Mouse (Mus musculus): ENCODE results near the gene Olfr592. TPM values are rescaled to one million over a fixed set of nuclear protein-coding genes. Genes with fewer than 3 reads are reported as not detected.
"Not testable (repeated sequence)": the region's sequence is repeated elsewhere in the genome, so short reads cannot be mapped to it uniquely, and the experiment has no call there.

Olfr592 gene
- polyA plus RNA-seq (2012; rRNA removed) (not detected in 2 replicates), polyA plus RNA-seq (2014; fragmentation: Nextera tagmentation; extraction: Ambion mirVana) (not detected in 2 replicates)

DNA sequence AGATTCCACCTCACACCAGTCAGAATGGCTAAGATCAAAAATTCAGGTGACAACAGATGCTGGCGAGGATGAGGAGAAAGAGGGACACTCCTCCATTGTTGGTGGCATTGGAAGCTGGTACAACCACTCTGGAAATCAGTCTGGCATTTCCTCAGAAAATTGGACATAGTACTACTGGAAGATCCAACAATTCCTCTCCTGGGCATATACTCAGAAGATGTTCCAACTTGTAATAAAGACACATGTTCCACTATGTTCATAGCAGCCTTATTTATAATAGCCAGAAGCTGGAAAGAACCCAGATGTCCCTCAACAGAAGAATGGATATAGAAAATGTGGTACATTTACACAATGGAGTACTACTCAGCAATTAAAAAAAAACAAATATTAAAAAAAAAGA lies at the start of gene Olfr592:
Olfr592 (plus strand) TSS at position 301 of the 400 bp plus-strand sequence.
- H3K4me3 ChIP-seq (replicated peaks; ENCODE audit: low read length); H3K4me1 ChIP-seq (ENCODE audit: control insufficient read depth, insufficient read depth, low read length); H3K27me3 ChIP-seq (ENCODE audit: control insufficient read depth, insufficient read depth, low read length); ATAC-seq (ENCODE audit: low FRiP score, low read depth); H3K27ac ChIP-seq (replicated peaks; ENCODE audit: low read depth, low read length); DNase-seq (ENCODE audit: low spot score); H3K4me2 ChIP-seq (replicated peaks; ENCODE audit: low read depth, low read length, severe bottlenecking); H3K36me3 ChIP-seq (ENCODE audit: control insufficient read depth, insufficient read depth, low read length); H3K9me3 ChIP-seq (ENCODE audit: control insufficient read depth, low read length); H3K9ac ChIP-seq (ENCODE audit: low read depth, low read length, severe bottlenecking): not testable (repeated sequence)
- WGBS: 91% methylated on average over 1 of the region's 1 CpGs

DNA sequence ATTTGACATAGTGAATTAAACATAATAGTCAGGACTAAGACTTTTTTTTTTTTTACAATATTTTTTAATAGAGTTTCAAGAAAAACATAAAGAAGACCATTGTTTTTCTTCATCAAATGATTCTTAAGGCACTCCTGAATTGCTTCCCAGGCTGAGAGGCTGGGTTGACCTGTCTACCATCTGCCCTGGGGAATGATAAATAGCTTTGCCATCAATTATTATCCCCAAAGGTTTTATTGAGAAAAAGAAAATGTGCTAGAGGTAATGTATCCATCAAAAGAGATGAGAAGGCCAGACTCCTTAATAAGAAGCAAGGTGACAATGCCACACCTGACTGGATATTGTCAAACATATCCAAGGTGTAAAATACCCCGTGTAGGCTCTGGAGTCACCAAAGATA lies 44.0 kb upstream of the Olfr592 start, which contains the start of gene Olfr588-ps1:
Olfr588-ps1 (plus strand) TSS at position 301 of the 400 bp plus-strand sequence.
- Histone ChIP-seq H3K27ac (replicated peaks; ENCODE audit: low read depth, low read length) (no peak within 1 kb of the TSS), H3K9ac (ENCODE audit: low read depth, low read length, severe bottlenecking) (no peak within 1 kb of the TSS), H3K4me1 (ENCODE audit: control insufficient read depth, insufficient read depth, low read length) (no peaks in the 10 kb centered on the region), H3K9me3 (ENCODE audit: control insufficient read depth, low read length) (no peaks in the 10 kb centered on the region), H3K4me2 (replicated peaks; ENCODE audit: low read depth, low read length, severe bottlenecking) (no peak within 1 kb of the TSS), H3K36me3 (ENCODE audit: control insufficient read depth, insufficient read depth, low read length) (no peaks in the 10 kb centered on the region), H3K27me3 (ENCODE audit: control insufficient read depth, insufficient read depth, low read length) (no peaks in the 10 kb centered on the region), H3K4me3 (replicated peaks; ENCODE audit: low read length) (no peak within 1 kb of the TSS)
- DNase-seq (ENCODE audit: low spot score): no peak
- ATAC-seq (ENCODE audit: low FRiP score, low read depth): no peak
- TF ChIP-seq POLR2A (IDR thresholded peaks at IDR 0.05; ENCODE audit: borderline replicate concordance, extremely low read depth, insufficient read depth, insufficient read length): no peak
- WGBS: 79% methylated on average over 1 of the region's 1 CpGs

DNA sequence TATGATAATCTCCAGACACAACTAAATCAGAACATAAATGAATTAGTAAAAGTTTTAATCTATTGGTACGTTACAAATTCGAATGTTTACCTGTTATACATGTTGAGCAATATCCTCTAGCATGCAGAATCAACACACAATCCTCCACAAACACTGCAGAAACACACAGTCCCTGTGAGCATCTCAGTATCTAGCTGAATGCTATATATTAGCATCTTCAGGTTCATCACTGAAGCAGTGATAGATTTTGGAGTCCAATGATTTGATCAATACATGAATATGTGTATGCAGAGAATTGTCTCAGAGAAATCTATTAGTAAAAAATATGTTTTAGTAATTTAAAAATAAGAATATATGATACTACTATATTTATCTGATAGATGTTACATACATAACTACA lies 28.3 kb upstream of the Olfr592 start, which contains the start of gene Olfr589:
Olfr589 (minus strand) TSS at position 101 of the 400 bp plus-strand sequence.
- Histone ChIP-seq H3K9ac (ENCODE audit: low read depth, low read length, severe bottlenecking) (no peak within 1 kb of the TSS), H3K4me3 (replicated peaks; ENCODE audit: low read length) (no peak within 1 kb of the TSS), H3K27ac (replicated peaks; ENCODE audit: low read depth, low read length) (no peak within 1 kb of the TSS), H3K9me3 (ENCODE audit: control insufficient read depth, low read length) (no peaks in the 10 kb centered on the region), H3K36me3 (ENCODE audit: control insufficient read depth, insufficient read depth, low read length) (no peaks in the 10 kb centered on the region), H3K4me1 (ENCODE audit: control insufficient read depth, insufficient read depth, low read length) (no peaks in the 10 kb centered on the region), H3K4me2 (replicated peaks; ENCODE audit: low read depth, low read length, severe bottlenecking) (no peak within 1 kb of the TSS), H3K27me3 (ENCODE audit: control insufficient read depth, insufficient read depth, low read length) (no peaks in the 10 kb centered on the region)
- no peak for DNase-seq (ENCODE audit: low spot score)
- WGBS: 61% methylated on average over 2 of the region's 2 CpGs
- ATAC-seq (ENCODE audit: low FRiP score, low read depth): no peak
- TF ChIP-seq POLR2A (IDR thresholded peaks at IDR 0.05; ENCODE audit: borderline replicate concordance, extremely low read depth, insufficient read depth, insufficient read length): no peak

DNA sequence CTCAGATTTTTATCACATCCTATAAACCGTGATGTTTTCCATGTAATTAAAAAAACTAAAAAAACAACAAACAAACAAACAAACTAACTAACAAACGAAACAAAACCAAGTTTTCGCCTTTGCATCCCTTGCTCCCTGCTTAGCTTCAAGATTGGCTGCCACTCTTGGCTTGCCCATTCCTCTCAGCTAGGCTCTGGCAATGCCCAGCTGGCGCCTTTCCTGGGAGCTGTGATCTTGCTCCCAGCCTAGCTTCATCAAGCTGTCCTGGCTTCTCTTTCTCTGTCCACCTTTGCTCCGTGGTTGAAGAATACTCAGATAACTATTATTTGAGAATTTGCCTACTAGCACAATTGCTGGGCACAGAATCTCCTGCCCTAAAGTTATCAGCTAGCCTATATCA lies 14.9 kb upstream of the Olfr592 start:
- ATAC-seq (ENCODE audit: low FRiP score, low read depth) (no peak), DNase-seq (ENCODE audit: low spot score) (no peak)
- Histone ChIP-seq H3K9me3 (ENCODE audit: control insufficient read depth, low read length) (no peaks in the 10 kb centered on the region), H3K9ac (ENCODE audit: low read depth, low read length, severe bottlenecking) (no peak overlapping the region), H3K4me1 (ENCODE audit: control insufficient read depth, insufficient read depth, low read length) (no peaks in the 10 kb centered on the region), H3K4me3 (replicated peaks; ENCODE audit: low read length) (no peak overlapping the region), H3K27me3 (ENCODE audit: control insufficient read depth, insufficient read depth, low read length) (no peaks in the 10 kb centered on the region), H3K27ac (replicated peaks; ENCODE audit: low read depth, low read length) (no peak overlapping the region), H3K36me3 (ENCODE audit: control insufficient read depth, insufficient read depth, low read length) (no peaks in the 10 kb centered on the region), H3K4me2 (replicated peaks; ENCODE audit: low read depth, low read length, severe bottlenecking) (no peak overlapping the region)
- 69% methylated on average over 5 of the region's 5 CpGs for WGBS
- no peak for TF ChIP-seq POLR2A (IDR thresholded peaks at IDR 0.05; ENCODE audit: borderline replicate concordance, extremely low read depth, insufficient read depth, insufficient read length)

DNA sequence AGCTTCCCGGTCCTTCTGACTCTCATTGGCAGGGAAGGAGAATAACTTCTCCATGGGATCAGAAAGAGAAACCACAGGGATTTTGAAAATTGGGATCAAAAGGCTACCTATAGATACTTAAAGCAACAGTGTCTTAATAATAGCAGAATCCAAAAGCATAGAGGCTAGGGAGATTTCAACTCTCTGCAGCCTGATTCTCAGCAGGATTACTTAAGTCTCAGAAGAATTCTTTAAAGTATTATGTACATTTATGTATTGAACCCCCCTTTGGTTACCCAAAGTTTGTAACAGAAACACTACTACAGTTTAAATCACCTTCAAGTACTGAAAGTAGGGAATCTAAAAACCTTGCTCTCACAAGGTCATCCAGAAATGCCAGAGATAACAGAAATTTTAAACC lies 6.4 kb upstream of the Olfr592 start, which contains the start of gene Olfr591:
Olfr591 (minus strand) TSS at position 101 of the 400 bp plus-strand sequence.
- no peak for TF ChIP-seq POLR2A (IDR thresholded peaks at IDR 0.05; ENCODE audit: borderline replicate concordance, extremely low read depth, insufficient read depth, insufficient read length)
- Histone ChIP-seq H3K27ac (replicated peaks; ENCODE audit: low read depth, low read length) (no peak within 1 kb of the TSS), H3K9ac (ENCODE audit: low read depth, low read length, severe bottlenecking) (no peak within 1 kb of the TSS), H3K27me3 (ENCODE audit: control insufficient read depth, insufficient read depth, low read length) (no peaks in the 10 kb centered on the region), H3K36me3 (ENCODE audit: control insufficient read depth, insufficient read depth, low read length) (no peaks in the 10 kb centered on the region), H3K4me3 (replicated peaks; ENCODE audit: low read length) (no peak within 1 kb of the TSS), H3K4me2 (replicated peaks; ENCODE audit: low read depth, low read length, severe bottlenecking) (no peak within 1 kb of the TSS), H3K9me3 (ENCODE audit: control insufficient read depth, low read length) (no peaks in the 10 kb centered on the region), H3K4me1 (ENCODE audit: control insufficient read depth, insufficient read depth, low read length) (no peaks in the 10 kb centered on the region)
- 70% methylated on average over 1 of the region's 1 CpGs for WGBS
- ATAC-seq (ENCODE audit: low FRiP score, low read depth) (no peak), DNase-seq (ENCODE audit: low spot score) (no peak)

DNA sequence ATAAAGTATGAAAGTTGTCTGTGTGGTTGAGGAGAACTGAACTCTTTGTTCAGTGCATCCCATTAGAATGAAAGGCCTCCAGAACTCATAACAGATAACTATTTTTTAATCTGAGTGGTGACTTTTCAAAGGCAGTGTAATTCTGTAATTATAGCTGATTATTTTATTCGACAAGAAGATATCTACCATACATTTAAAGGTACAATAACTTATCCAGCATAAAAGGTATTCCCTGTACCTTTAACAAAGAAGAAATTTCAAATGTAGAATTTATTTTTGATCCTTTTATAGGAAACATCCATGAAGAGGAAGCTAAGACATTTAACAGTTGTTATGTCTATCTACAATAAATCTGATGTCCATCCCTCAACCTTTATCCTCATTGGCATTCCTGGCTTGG lies 27.0 kb downstream of the Olfr592 start, which contains the start of gene Olfr593:
Olfr593 (plus strand) TSS at position 301 of the 400 bp plus-strand sequence.
- Histone ChIP-seq H3K4me1 (ENCODE audit: control insufficient read depth, insufficient read depth, low read length) (no peaks in the 10 kb centered on the region), H3K9ac (ENCODE audit: low read depth, low read length, severe bottlenecking) (no peak within 1 kb of the TSS), H3K9me3 (ENCODE audit: control insufficient read depth, low read length) (no peaks in the 10 kb centered on the region), H3K4me3 (replicated peaks; ENCODE audit: low read length) (no peak within 1 kb of the TSS), H3K36me3 (ENCODE audit: control insufficient read depth, insufficient read depth, low read length) (no peaks in the 10 kb centered on the region), H3K27ac (replicated peaks; ENCODE audit: low read depth, low read length) (no peak within 1 kb of the TSS), H3K4me2 (replicated peaks; ENCODE audit: low read depth, low read length, severe bottlenecking) (no peak within 1 kb of the TSS), H3K27me3 (ENCODE audit: control insufficient read depth, insufficient read depth, low read length) (no peaks in the 10 kb centered on the region)
- no peak for TF ChIP-seq POLR2A (IDR thresholded peaks at IDR 0.05; ENCODE audit: borderline replicate concordance, extremely low read depth, insufficient read depth, insufficient read length)
- 64% methylated on average over 1 of the region's 1 CpGs for WGBS
- DNase-seq (ENCODE audit: low spot score): no peak
- ATAC-seq (ENCODE audit: low FRiP score, low read depth): no peak

DNA sequence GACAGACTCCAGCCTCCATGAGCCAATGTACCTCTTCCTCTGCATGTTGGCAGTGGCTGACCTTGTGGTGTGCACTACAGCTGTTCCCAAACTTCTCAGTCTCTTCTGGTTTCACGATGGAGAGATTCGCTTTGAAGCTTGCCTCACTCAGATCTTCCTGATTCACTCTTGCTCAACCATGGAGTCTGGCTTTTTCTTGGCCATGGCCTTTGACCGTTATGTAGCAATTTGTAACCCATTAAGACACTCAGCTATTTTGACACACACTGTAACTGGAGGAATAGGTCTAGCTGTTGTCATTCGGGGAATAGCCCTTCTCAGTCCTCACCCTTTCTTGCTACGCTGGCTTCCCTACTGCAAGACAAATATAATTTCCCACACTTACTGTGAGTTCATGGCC lies 27.4 kb downstream of the Olfr592 start:
- not testable (repeated sequence) for H3K27ac ChIP-seq (replicated peaks; ENCODE audit: low read depth, low read length); H3K9ac ChIP-seq (ENCODE audit: low read depth, low read length, severe bottlenecking); H3K27me3 ChIP-seq (ENCODE audit: control insufficient read depth, insufficient read depth, low read length); H3K9me3 ChIP-seq (ENCODE audit: control insufficient read depth, low read length); H3K36me3 ChIP-seq (ENCODE audit: control insufficient read depth, insufficient read depth, low read length); H3K4me1 ChIP-seq (ENCODE audit: control insufficient read depth, insufficient read depth, low read length); H3K4me3 ChIP-seq (replicated peaks; ENCODE audit: low read length); H3K4me2 ChIP-seq (replicated peaks; ENCODE audit: low read depth, low read length, severe bottlenecking); DNase-seq (ENCODE audit: low spot score); ATAC-seq (ENCODE audit: low FRiP score, low read depth)
- WGBS: 77% methylated on average over 5 of the region's 5 CpGs
